Mouse (Mus musculus) spleen, adult 2 months (tissue): ENCODE measurements around the gene Cyb5rl. TPM values are rescaled to one million over a fixed set of nuclear protein-coding genes. Genes with fewer than 3 reads are reported as not detected.

Source experiments
- DNase-seq, 2 experiments: peaks; one replicate each; pipeline versions ENCODE4 v3.0.0 to v3.0.0-alpha.2; 2012 to 2021; ENCODE audit warnings: low spot score in 2 of 2, low read depth in 1 of 2
- H3K27ac ChIP-seq: fragments of 200-500 bp; 2 replicates; pipeline ENCODE4 v1.5.1; 2012; ENCODE audit warnings: low read length, inconsistent platforms; ENCODE audit not compliant: insufficient read depth
- H3K27me3 ChIP-seq: fragments of 200-500 bp; 2 replicates; pipeline ENCODE4 v1.6.1; 2012; ENCODE audit warnings: mild to moderate bottlenecking, moderate library complexity, low read length, inconsistent platforms; ENCODE audit not compliant: control insufficient read depth, insufficient read depth
- H3K36me3 ChIP-seq: fragments of 200-500 bp; 2 replicates; pipeline ENCODE4 v1.6.1; 2012; ENCODE audit warnings: mild to moderate bottlenecking, low read length, inconsistent platforms; ENCODE audit not compliant: control insufficient read depth, insufficient read depth
- H3K4me1 ChIP-seq: fragments of 200-500 bp; 2 replicates; pipeline ENCODE4 v1.6.1; 2011; ENCODE audit warnings: inconsistent platforms; ENCODE audit not compliant: control insufficient read depth, insufficient read depth, insufficient read length
- H3K4me3 ChIP-seq: fragments of 200-500 bp; 2 replicates; pipeline ENCODE4 v1.5.1; 2011; ENCODE audit warnings: mild to moderate bottlenecking, inconsistent platforms; ENCODE audit not compliant: insufficient read depth, insufficient read length; ENCODE audit errors: extremely low read depth
- CTCF ChIP-seq: fragments of 200-500 bp; IDR thresholded peaks from 2 replicates; pipeline ENCODE4 v1.5.1; 2011; ENCODE audit warnings: mild to moderate bottlenecking, inconsistent platforms; ENCODE audit not compliant: insufficient read depth, insufficient read length, insufficient replicate concordance; ENCODE audit errors: extremely low read depth
- POLR2A ChIP-seq: fragments of 200-500 bp; IDR thresholded peaks from 2 replicates; pipeline ENCODE4 v1.6.1; 2011; ENCODE audit warnings: low read depth, low read length, inconsistent platforms
- WGBS: fragments of 180-500 bp; shearing (Covaris S2); methylation state at CpG from one replicate; pipeline ENCODE4 v1.1.7; 2018; 5-methylcytosine and 5-hydroxymethylcytosine counted together
- polyA plus RNA-seq: library from polyadenylated mRNA; depleted of rRNA; stranded (reverse); fragments of >200 nt; gene quantifications from 2 replicates; pipeline ENCODE4 v1.2.3, GENCODE M21; 2012

The Cyb5rl gene
- polyA plus RNA-seq, 1 experiment, result 7.5 TPM

DNA sequence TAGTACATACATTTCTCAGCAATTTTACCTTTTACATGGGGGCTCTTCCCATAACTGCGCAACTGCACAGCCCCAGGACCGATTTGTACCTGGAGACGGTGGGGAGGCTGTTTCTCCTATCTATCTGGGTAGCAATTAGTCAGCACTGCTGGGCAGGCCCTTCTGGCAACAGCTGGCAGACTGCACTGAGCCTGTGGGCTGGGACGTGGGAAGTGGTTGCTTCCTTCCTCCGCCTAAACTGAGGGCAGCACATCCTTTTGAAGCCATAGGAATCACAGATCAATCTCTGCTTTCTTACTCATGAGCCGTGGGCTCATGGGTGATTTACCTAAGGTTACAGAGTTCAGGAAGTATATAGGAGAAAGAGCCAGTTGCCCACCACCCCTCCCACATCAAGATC lies 8.0 kb upstream of the Cyb5rl start:
- peaks cover 25% of the 10 kb centered on the region for H3K36me3 ChIP-seq
- no peak overlapping the region for H3K27ac ChIP-seq
- H3K4me1 ChIP-seq, result no peaks in the 10 kb centered on the region
- H3K27me3 ChIP-seq, result no peaks in the 10 kb centered on the region
- 37% methylated on average over 6 of the region's 6 CpGs for WGBS
- no peak for TF ChIP-seq CTCF
- TF ChIP-seq POLR2A, result no peak
- DNase-seq, result no peak
- no peak overlapping the region for H3K4me3 ChIP-seq

DNA sequence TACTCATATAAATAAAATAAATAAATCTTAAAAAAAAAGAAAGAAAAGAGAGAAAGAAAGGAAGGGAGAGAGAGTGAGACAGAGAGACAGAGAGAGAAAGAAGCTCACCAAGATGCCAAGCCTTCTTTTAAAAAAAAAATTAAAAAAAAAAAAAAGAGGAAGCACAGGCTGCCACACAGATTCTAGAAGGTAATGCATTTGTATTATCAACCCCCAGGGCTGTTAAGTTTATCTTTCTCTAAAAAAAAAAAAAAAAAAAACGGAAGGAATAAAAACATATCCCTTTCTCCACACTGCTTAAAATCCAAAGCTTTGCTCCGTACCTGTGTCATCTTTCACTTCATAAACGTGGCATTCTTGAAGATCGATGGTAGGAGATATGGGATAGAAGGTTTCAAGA lies 5.2 kb upstream of the Cyb5rl start:
- H3K4me1 ChIP-seq, result 0 out of 2 replicates have a peak, but pooled peaks cover 7% of the 10 kb centered on the region
- H3K36me3 ChIP-seq, result peaks cover 28% of the 10 kb centered on the region
- WGBS, result 88% methylated on average over 4 of the region's 4 CpGs
- TF ChIP-seq CTCF (no peak), POLR2A (no peak)
- no peak for DNase-seq
- no peaks in the 10 kb centered on the region for H3K27me3 ChIP-seq
- H3K4me3 ChIP-seq, result no peak overlapping the region
- H3K27ac ChIP-seq, result no peak overlapping the region

- no peak overlapping the region for H3K27ac ChIP-seq
- 94% methylated on average over 3 of the region's 3 CpGs for WGBS
- H3K27me3 ChIP-seq, result no peaks in the 10 kb centered on the region
- H3K4me3 ChIP-seq, result no peak overlapping the region
- TF ChIP-seq POLR2A, result no peak
- TF ChIP-seq CTCF, result no peak
- H3K4me1 ChIP-seq, result 0 out of 2 replicates have a peak, but pooled peaks cover 7% of the 10 kb centered on the region
- DNase-seq, result no peak
- peaks cover 18% of the 10 kb centered on the region for H3K36me3 ChIP-seq
Observed at GRCm38 (mm10) chr4:107063214-107063613, 3.6 kb upstream of the Cyb5rl start.

DNA sequence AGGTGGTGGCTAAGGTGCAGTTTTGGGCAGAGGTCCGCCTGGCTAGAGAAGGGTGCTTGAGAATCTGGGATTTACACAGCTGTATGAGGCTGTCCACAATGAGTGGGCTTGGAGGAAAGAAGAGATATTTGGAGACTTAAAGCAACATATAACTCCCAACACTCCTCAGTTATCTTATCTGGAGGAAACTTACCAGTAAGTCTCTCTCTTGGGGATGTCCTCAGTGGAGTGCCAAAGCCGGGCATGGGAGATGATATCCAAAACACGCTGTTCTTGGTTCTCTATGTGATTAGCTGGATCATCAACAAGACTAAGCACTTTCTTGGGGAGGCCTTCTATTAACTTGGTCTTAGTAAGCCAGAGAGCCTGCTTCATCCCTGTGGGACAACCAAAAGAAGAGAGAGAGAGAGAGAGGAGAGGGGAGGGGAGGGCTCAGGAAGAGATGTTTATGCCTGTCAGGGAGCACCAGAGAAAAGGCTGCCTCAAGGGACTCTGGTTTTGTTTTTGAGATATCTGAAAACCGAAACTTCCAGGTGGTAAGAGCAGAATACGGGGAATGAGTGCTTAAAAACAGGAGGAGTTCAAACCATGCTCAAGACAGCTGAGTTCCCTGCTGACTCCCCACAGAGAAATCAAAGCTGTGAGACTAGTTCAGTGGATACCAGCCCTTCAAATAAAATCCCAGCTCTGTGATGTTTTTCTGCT lies 2.2 kb upstream of the Cyb5rl start:
- DNase-seq, result no peak
- WGBS, result 71% methylated on average over 5 of the region's 5 CpGs
- H3K27me3 ChIP-seq, result no peaks in the 10 kb centered on the region
- TF ChIP-seq POLR2A (no peak), CTCF (no peak)
- H3K4me1 ChIP-seq, result 0 out of 2 replicates have a peak, but pooled peaks cover 7% of the 10 kb centered on the region
- H3K36me3 ChIP-seq, result peaks cover 17% of the 10 kb centered on the region
- no peak overlapping the region for H3K27ac ChIP-seq
- no peak overlapping the region for H3K4me3 ChIP-seq

DNA sequence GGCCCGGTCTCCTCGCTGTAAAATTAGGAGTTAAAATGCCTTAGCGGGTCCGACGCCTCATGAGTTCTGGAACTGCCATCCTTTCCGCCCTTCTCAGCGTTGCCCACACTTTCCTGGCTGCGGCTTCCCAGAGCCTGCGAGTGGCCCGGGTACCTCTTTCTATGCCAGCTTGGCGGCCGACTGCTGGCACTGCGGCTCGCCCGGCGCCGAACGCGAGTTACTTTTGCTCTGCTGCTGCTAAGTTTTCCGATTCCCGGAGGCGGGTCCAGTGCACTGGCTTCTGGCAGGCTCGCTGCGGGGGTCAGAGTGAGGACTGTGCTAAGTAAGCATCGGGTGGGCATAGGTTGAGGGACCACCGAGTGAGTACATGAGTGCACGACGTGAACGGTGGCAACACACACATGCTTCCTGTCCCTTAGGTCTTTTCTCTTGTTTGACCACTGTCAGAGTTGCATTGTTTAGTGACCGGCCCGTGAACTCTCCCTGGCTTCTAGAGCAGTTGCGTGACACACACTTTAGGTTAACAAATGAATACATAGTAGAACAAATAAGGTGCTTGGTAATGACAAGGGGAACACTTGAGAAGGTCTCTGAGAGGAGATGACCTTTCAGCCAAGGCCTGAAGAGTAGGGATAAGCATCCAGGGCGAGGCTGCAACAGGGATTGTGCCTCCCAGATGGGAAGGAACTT lies 508 bp downstream of the Cyb5rl start:
- peaks cover 7% of the 10 kb centered on the region for H3K36me3 ChIP-seq
- H3K27ac ChIP-seq, result no peak overlapping the region; the same call in 1 of the 2 replicates
- 5% methylated on average over 33 of the region's 33 CpGs for WGBS
- no peak for DNase-seq
- peak overlapping the region; percentile 66 for H3K4me3 ChIP-seq
- H3K27me3 ChIP-seq, result no peaks in the 10 kb centered on the region
- H3K4me1 ChIP-seq, result 0 out of 2 replicates have a peak, but pooled peaks cover 7% of the 10 kb centered on the region
- TF ChIP-seq POLR2A, result no peak
- no peak for TF ChIP-seq CTCF

- Histone ChIP-seq H3K27me3 (no peaks in the 10 kb centered on the region), H3K36me3 (no peaks in the 10 kb centered on the region), H3K27ac (no peak overlapping the region), H3K4me1 (no peaks in the 10 kb centered on the region), H3K4me3 (no peak overlapping the region)
- 90% methylated on average over 9 of the region's 9 CpGs for WGBS
- no peak for DNase-seq
- no peak for TF ChIP-seq POLR2A
- no peak for TF ChIP-seq CTCF
Observed at GRCm38 (mm10) chr4:107072343-107072742, 5.6 kb downstream of the Cyb5rl start.

- WGBS, result 87% methylated on average over 5 of the region's 5 CpGs
Observed at GRCm38 (mm10) chr4:107075456-107075855, 8.7 kb downstream of the Cyb5rl start.

More at GRCm38 (mm10) chr4:107075456-107075855, 8.7 kb downstream of the Cyb5rl start:
- H3K27ac ChIP-seq, result no peak overlapping the region
- no peaks in the 10 kb centered on the region for H3K27me3 ChIP-seq
- H3K4me3 ChIP-seq, result no peak overlapping the region
- no peaks in the 10 kb centered on the region; the same call in 1 of the 2 replicates for H3K4me1 ChIP-seq
- DNase-seq, result no peak
- no peaks in the 10 kb centered on the region for H3K36me3 ChIP-seq
- no peak for TF ChIP-seq POLR2A
